Mouse (Mus musculus): ENCODE data around the gene S100a8.

- no peak for TF ChIP-seq TAL1 (IDR thresholded peaks at IDR 0.05; ENCODE audit: low read length)
- no peak for TF ChIP-seq GATA1 (IDR thresholded peaks at IDR 0.05; ENCODE audit: low read length)
Measured at GRCm38 (mm10) chr3:90644220-90644619, 24.6 kb upstream of the S100a8 start.
